Mouse (Mus musculus): ENCODE measurements around the gene Cog4. TPM values are rescaled to one million over a fixed set of nuclear protein-coding genes. Genes with fewer than 3 reads are reported as not detected.

Cog4 gene
- total and polyA plus RNA-seq, 2 experiments from 2014 or later, result 47.2 to 54.2 TPM

- H3K27me3 ChIP-seq (ENCODE audit: control insufficient read depth, insufficient read depth, low read length), result no peaks in the 10 kb centered on the region
- peaks cover 63% of the 10 kb centered on the region for H3K36me3 ChIP-seq (replicated peaks; ENCODE audit: control insufficient read depth, insufficient read depth, low read length)
- H3K9ac ChIP-seq (replicated peaks; ENCODE audit: low read depth, low read length), result no peak overlapping the region
- DNase-seq (ENCODE audit: low spot score) (no peak), ATAC-seq (ENCODE audit: insufficient read depth, low read depth) (no peak)
- no peaks in the 10 kb centered on the region for H3K9me3 ChIP-seq (replicated peaks; ENCODE audit: control insufficient read depth, low read length)
- H3K4me2 ChIP-seq (ENCODE audit: low read depth, low read length), result no peak overlapping the region
- H3K4me1 ChIP-seq (ENCODE audit: control insufficient read depth, insufficient read depth), result no peaks in the 10 kb centered on the region
- TF ChIP-seq CTCF (IDR thresholded peaks at IDR 0.05; ENCODE audit: low read depth) (no peak), EP300 (IDR thresholded peaks at IDR 0.05; ENCODE audit: low read depth) (no peak)
- no peak overlapping the region for H3K27ac ChIP-seq (ENCODE audit: low read depth)
- WGBS, result 96% methylated on average over 18 of the region's 18 CpGs
- H3K4me3 ChIP-seq (ENCODE audit: low read depth, low read length), result no peak overlapping the region
Measured at GRCm38 (mm10) chr8:110883824-110884223, 37.4 kb downstream of the Cog4 start.

- no peak for ATAC-seq (ENCODE audit: insufficient read depth, low read depth)
- Histone ChIP-seq H3K27me3 (ENCODE audit: control insufficient read depth, insufficient read depth, low read length) (no peaks in the 10 kb centered on the region), H3K9ac (replicated peaks; ENCODE audit: low read depth, low read length) (no peak overlapping the region), H3K4me1 (ENCODE audit: control insufficient read depth, insufficient read depth) (no peaks in the 10 kb centered on the region), H3K9me3 (replicated peaks; ENCODE audit: control insufficient read depth, low read length) (no peaks in the 10 kb centered on the region), H3K4me3 (ENCODE audit: low read depth, low read length) (no peak overlapping the region), H3K4me2 (ENCODE audit: low read depth, low read length) (no peak overlapping the region), H3K36me3 (replicated peaks; ENCODE audit: control insufficient read depth, insufficient read depth, low read length) (peaks cover 38% of the 10 kb centered on the region), H3K27ac (ENCODE audit: low read depth) (no peak overlapping the region)
- DNase-seq (ENCODE audit: low spot score), result no peak
- TF ChIP-seq EP300 (IDR thresholded peaks at IDR 0.05; ENCODE audit: low read depth) (no peak), CTCF (IDR thresholded peaks at IDR 0.05; ENCODE audit: low read depth) (no peak)
- 85% methylated on average over 3 of the region's 3 CpGs for WGBS
Measured at GRCm38 (mm10) chr8:110886634-110887033, 40.2 kb downstream of the Cog4 start.

- no peak for TF ChIP-seq CTCF (IDR thresholded peaks at IDR 0.05; ENCODE audit: low read depth)
- no peak for TF ChIP-seq EP300 (IDR thresholded peaks at IDR 0.05; ENCODE audit: low read depth)
- WGBS, result 83% methylated on average over 10 of the region's 10 CpGs
- Histone ChIP-seq H3K9me3 (replicated peaks; ENCODE audit: control insufficient read depth, low read length) (no peaks in the 10 kb centered on the region), H3K4me3 (ENCODE audit: low read depth, low read length) (no peak overlapping the region), H3K27ac (ENCODE audit: low read depth) (no peak overlapping the region), H3K4me2 (ENCODE audit: low read depth, low read length) (no peak overlapping the region), H3K27me3 (ENCODE audit: control insufficient read depth, insufficient read depth, low read length) (no peaks in the 10 kb centered on the region), H3K36me3 (replicated peaks; ENCODE audit: control insufficient read depth, insufficient read depth, low read length) (peaks cover 29% of the 10 kb centered on the region), H3K4me1 (ENCODE audit: control insufficient read depth, insufficient read depth) (no peaks in the 10 kb centered on the region), H3K9ac (replicated peaks; ENCODE audit: low read depth, low read length) (no peak overlapping the region)
- ATAC-seq (ENCODE audit: insufficient read depth, low read depth), result no peak
- no peak for DNase-seq (ENCODE audit: low spot score)
Measured at GRCm38 (mm10) chr8:110887551-110887950, 41.2 kb downstream of the Cog4 start.

GRCm38 (mm10) chr8:110888441-110888840 lies 42.0 kb downstream of the Cog4 start:
- H3K27me3 ChIP-seq (ENCODE audit: control insufficient read depth, insufficient read depth, low read length), result no peaks in the 10 kb centered on the region
- no peak overlapping the region for H3K4me2 ChIP-seq (ENCODE audit: low read depth, low read length)
- H3K4me3 ChIP-seq (ENCODE audit: low read depth, low read length), result no peak overlapping the region
- H3K27ac ChIP-seq (ENCODE audit: low read depth), result no peak overlapping the region
- ATAC-seq (ENCODE audit: insufficient read depth, low read depth) (no peak), DNase-seq (ENCODE audit: low spot score) (no peak)
- TF ChIP-seq CTCF (IDR thresholded peaks at IDR 0.05; ENCODE audit: low read depth) (no peak), EP300 (IDR thresholded peaks at IDR 0.05; ENCODE audit: low read depth) (no peak)
- no peaks in the 10 kb centered on the region for H3K4me1 ChIP-seq (ENCODE audit: control insufficient read depth, insufficient read depth)
- 92% methylated on average over 8 of the region's 8 CpGs for WGBS
- H3K9ac ChIP-seq (replicated peaks; ENCODE audit: low read depth, low read length), result no peak overlapping the region
- no peaks in the 10 kb centered on the region for H3K9me3 ChIP-seq (replicated peaks; ENCODE audit: control insufficient read depth, low read length)
- peaks cover 25% of the 10 kb centered on the region for H3K36me3 ChIP-seq (replicated peaks; ENCODE audit: control insufficient read depth, insufficient read depth, low read length)

GRCm38 (mm10) chr8:110888860-110889259 lies 42.5 kb downstream of the Cog4 start:
- Histone ChIP-seq H3K27me3 (ENCODE audit: control insufficient read depth, insufficient read depth, low read length) (no peaks in the 10 kb centered on the region), H3K27ac (ENCODE audit: low read depth) (no peak overlapping the region), H3K9me3 (replicated peaks; ENCODE audit: control insufficient read depth, low read length) (no peaks in the 10 kb centered on the region), H3K9ac (replicated peaks; ENCODE audit: low read depth, low read length) (no peak overlapping the region), H3K4me1 (ENCODE audit: control insufficient read depth, insufficient read depth) (no peaks in the 10 kb centered on the region), H3K36me3 (replicated peaks; ENCODE audit: control insufficient read depth, insufficient read depth, low read length) (peaks cover 21% of the 10 kb centered on the region), H3K4me3 (ENCODE audit: low read depth, low read length) (no peak overlapping the region), H3K4me2 (ENCODE audit: low read depth, low read length) (no peak overlapping the region)
- DNase-seq (ENCODE audit: low spot score), result no peak
- no peak for TF ChIP-seq EP300 (IDR thresholded peaks at IDR 0.05; ENCODE audit: low read depth)
- no peak for TF ChIP-seq CTCF (IDR thresholded peaks at IDR 0.05; ENCODE audit: low read depth)
- WGBS, result 81% methylated on average over 16 of the region's 16 CpGs
- ATAC-seq (ENCODE audit: insufficient read depth, low read depth), result no peak

GRCm38 (mm10) chr8:110889904-110890470 lies 43.6 kb downstream of the Cog4 start:
- Histone ChIP-seq H3K27me3 (ENCODE audit: control insufficient read depth, insufficient read depth, low read length) (no peaks in the 10 kb centered on the region), H3K9ac (replicated peaks; ENCODE audit: low read depth, low read length) (no peak overlapping the region), H3K27ac (ENCODE audit: low read depth) (no peak overlapping the region), H3K4me3 (ENCODE audit: low read depth, low read length) (no peak overlapping the region), H3K9me3 (replicated peaks; ENCODE audit: control insufficient read depth, low read length) (no peaks in the 10 kb centered on the region), H3K4me1 (ENCODE audit: control insufficient read depth, insufficient read depth) (no peaks in the 10 kb centered on the region), H3K4me2 (ENCODE audit: low read depth, low read length) (no peak overlapping the region), H3K36me3 (replicated peaks; ENCODE audit: control insufficient read depth, insufficient read depth, low read length) (peaks cover 15% of the 10 kb centered on the region; the same call in 1 of the 2 replicates)
- DNase-seq (ENCODE audit: low spot score), result no peak
- TF ChIP-seq CTCF (IDR thresholded peaks at IDR 0.05; ENCODE audit: low read depth), result no peak
- TF ChIP-seq EP300 (IDR thresholded peaks at IDR 0.05; ENCODE audit: low read depth), result no peak
- ATAC-seq (ENCODE audit: insufficient read depth, low read depth), result no peak
- 59% methylated on average over 12 of the region's 12 CpGs for WGBS

Measured in heart, postnatal 0 days (tissue).